Mouse (Mus musculus): ENCODE measurements around the gene Gm9573. TPM values are rescaled to one million over a fixed set of nuclear protein-coding genes. Genes with fewer than 3 reads are reported as not detected.

Gm9573 gene
- not detected in 2 replicates for polyA plus RNA-seq (2015; fragmentation: Nextera tagmentation; extraction: Ambion mirVana)

- no peak within 1 kb of the TSS for H3K27ac ChIP-seq (ENCODE audit: low read length)
- H3K9me3 ChIP-seq (replicated peaks; ENCODE audit: control insufficient read depth, low read length, poor library complexity, severe bottlenecking) = no peaks in the 10 kb centered on the region
- no peak for ATAC-seq
- 91% methylated on average over 7 of the region's 7 CpGs for WGBS
- H3K36me3 ChIP-seq (ENCODE audit: control insufficient read depth, insufficient read depth, low read length) = no peaks in the 10 kb centered on the region
- H3K9ac ChIP-seq (ENCODE audit: low read depth, low read length) = no peak within 1 kb of the TSS
- H3K27me3 ChIP-seq (ENCODE audit: control insufficient read depth, insufficient read depth, low read depth, low read length) = no peaks in the 10 kb centered on the region
- no peak within 1 kb of the TSS for H3K4me2 ChIP-seq (ENCODE audit: low read length)
- H3K4me3 ChIP-seq (ENCODE audit: low read depth, low read length) = no peak within 1 kb of the TSS
- H3K4me1 ChIP-seq (ENCODE audit: control insufficient read depth, insufficient read depth, low read length) = no peaks in the 10 kb centered on the region
Measured at GRCm38 (mm10) chr17:35626537-35626936, at the start of gene Gm9573. TSS of gene Gm9573 (minus strand) at chr17:35626637.

- peak within 1 kb of the TSS; percentile 95 for H3K4me2 ChIP-seq (ENCODE audit: low read length)
- no peaks in the 10 kb centered on the region for H3K36me3 ChIP-seq (ENCODE audit: control insufficient read depth, insufficient read depth, low read length)
- no peaks in the 10 kb centered on the region for H3K27me3 ChIP-seq (ENCODE audit: control insufficient read depth, insufficient read depth, low read depth, low read length)
- no peaks in the 10 kb centered on the region for H3K9me3 ChIP-seq (replicated peaks; ENCODE audit: control insufficient read depth, low read length, poor library complexity, severe bottlenecking)
- H3K4me1 ChIP-seq (ENCODE audit: control insufficient read depth, insufficient read depth, low read length) = peaks cover 7% of the 10 kb centered on the region
- WGBS = 2% methylated on average over 23 of the region's 23 CpGs
- peak within 1 kb of the TSS; percentile 88 for H3K9ac ChIP-seq (ENCODE audit: low read depth, low read length)
- peak; percentile 97 for ATAC-seq
- peak within 1 kb of the TSS; percentile 63 for H3K27ac ChIP-seq (ENCODE audit: low read length)
- peak within 1 kb of the TSS; percentile 73 for H3K4me3 ChIP-seq (ENCODE audit: low read depth, low read length)
Measured at GRCm38 (mm10) chr17:35673416-35674035, 47.1 kb upstream of the Gm9573 start, which contains the start of gene Gtf2h4. TSS of gene Gtf2h4 (minus strand) at chr17:35673739.

- H3K4me3 ChIP-seq (ENCODE audit: low read depth, low read length) = no peak overlapping the region
- H3K4me2 ChIP-seq (ENCODE audit: low read length) = no peak overlapping the region
- no peaks in the 10 kb centered on the region for H3K27me3 ChIP-seq (ENCODE audit: control insufficient read depth, insufficient read depth, low read depth, low read length)
- no peaks in the 10 kb centered on the region for H3K36me3 ChIP-seq (ENCODE audit: control insufficient read depth, insufficient read depth, low read length)
- no peak for ATAC-seq
- no peak overlapping the region for H3K27ac ChIP-seq (ENCODE audit: low read length)
- H3K9ac ChIP-seq (ENCODE audit: low read depth, low read length) = no peak overlapping the region
- H3K9me3 ChIP-seq (replicated peaks; ENCODE audit: control insufficient read depth, low read length, poor library complexity, severe bottlenecking) = no peaks in the 10 kb centered on the region
- peaks cover 14% of the 10 kb centered on the region for H3K4me1 ChIP-seq (ENCODE audit: control insufficient read depth, insufficient read depth, low read length)
- 92% methylated on average over 6 of the region's 6 CpGs for WGBS
Measured at GRCm38 (mm10) chr17:35672527-35672926, 46.1 kb upstream of the Gm9573 start.

GRCm38 (mm10) chr17:35671846-35672245 is 45.4 kb upstream of the Gm9573 start:
- Histone ChIP-seq H3K4me3 (ENCODE audit: low read depth, low read length) (no peak overlapping the region), H3K27me3 (ENCODE audit: control insufficient read depth, insufficient read depth, low read depth, low read length) (no peaks in the 10 kb centered on the region), H3K36me3 (ENCODE audit: control insufficient read depth, insufficient read depth, low read length) (no peaks in the 10 kb centered on the region), H3K4me1 (ENCODE audit: control insufficient read depth, insufficient read depth, low read length) (peaks cover 14% of the 10 kb centered on the region), H3K4me2 (ENCODE audit: low read length) (no peak overlapping the region), H3K9me3 (replicated peaks; ENCODE audit: control insufficient read depth, low read length, poor library complexity, severe bottlenecking) (no peaks in the 10 kb centered on the region), H3K27ac (ENCODE audit: low read length) (no peak overlapping the region), H3K9ac (ENCODE audit: low read depth, low read length) (no peak overlapping the region)
- no peak for ATAC-seq
- 88% methylated on average over 6 of the region's 6 CpGs for WGBS

DNA sequence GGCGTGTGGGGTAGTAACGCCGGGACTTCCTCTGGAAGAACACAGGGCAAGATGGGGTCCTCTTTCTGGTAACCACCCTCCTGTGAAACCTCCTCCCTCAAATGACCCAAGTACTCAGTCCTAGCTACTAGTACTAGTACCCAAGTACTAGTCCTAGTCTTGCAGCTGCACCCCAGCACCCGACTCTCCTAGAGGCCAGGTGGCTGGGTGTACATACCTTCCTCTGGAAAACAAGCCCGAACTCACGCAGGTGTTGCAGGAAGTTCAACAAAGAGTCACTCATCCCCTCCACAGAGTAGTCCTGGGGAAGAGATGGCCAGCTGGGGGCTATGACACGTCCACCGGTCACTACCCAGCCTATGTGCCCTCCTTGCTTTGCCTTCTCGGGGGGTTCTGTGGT is 43.3 kb upstream of the Gm9573 start:
- Histone ChIP-seq H3K4me2 (ENCODE audit: low read length) (no peak overlapping the region), H3K9me3 (replicated peaks; ENCODE audit: control insufficient read depth, low read length, poor library complexity, severe bottlenecking) (no peaks in the 10 kb centered on the region), H3K4me3 (ENCODE audit: low read depth, low read length) (no peak overlapping the region), H3K9ac (ENCODE audit: low read depth, low read length) (no peak overlapping the region), H3K27ac (ENCODE audit: low read length) (no peak overlapping the region), H3K36me3 (ENCODE audit: control insufficient read depth, insufficient read depth, low read length) (no peaks in the 10 kb centered on the region), H3K4me1 (ENCODE audit: control insufficient read depth, insufficient read depth, low read length) (peaks cover 19% of the 10 kb centered on the region), H3K27me3 (ENCODE audit: control insufficient read depth, insufficient read depth, low read depth, low read length) (no peaks in the 10 kb centered on the region)
- ATAC-seq = no peak
- 93% methylated on average over 9 of the region's 9 CpGs for WGBS

DNA sequence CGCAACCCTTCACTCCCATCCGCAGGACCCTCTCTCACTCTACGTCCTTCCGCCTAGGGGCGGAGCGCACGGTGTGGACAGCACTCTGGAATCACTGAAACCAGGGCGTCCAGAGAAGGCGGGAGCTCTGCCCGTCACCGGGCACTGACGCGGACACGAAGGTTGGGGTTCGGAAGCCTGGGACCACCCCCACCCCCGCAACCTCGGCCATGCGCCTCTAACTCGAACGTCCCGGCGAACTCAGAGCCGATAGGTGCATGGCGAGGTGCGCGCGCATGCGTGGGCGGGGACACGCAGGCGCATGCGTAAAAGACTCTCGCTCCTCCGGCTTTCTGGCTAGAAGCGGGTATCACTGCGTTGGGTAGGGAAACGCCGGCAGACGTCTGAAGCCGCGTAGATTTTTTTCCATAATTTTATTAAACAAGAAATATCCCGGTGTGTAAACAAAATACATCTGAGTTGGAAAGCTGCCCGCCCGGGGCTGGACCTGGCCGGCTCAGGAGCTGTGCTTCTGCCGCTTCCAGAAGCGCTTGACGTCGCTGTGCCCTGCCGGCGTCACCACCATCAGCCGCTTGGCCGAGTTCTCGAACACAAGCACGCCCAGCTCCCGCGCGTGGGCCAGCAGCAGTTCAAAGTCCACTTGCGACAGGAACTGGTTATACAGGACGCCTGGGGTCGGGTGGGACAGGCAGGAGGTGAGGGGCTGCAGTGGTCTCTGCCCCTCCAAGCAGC is 41.1 kb upstream of the Gm9573 start, which contains the start of gene Vars2:
Gene Vars2 (minus strand): TSS at position 259 of the 732 bp plus-strand sequence.
- WGBS = under 1% methylated on average over 61 of the region's 61 CpGs
- H3K4me1 ChIP-seq (ENCODE audit: control insufficient read depth, insufficient read depth, low read length) = peaks cover 12% of the 10 kb centered on the region
- peak; percentile 91 for ATAC-seq
- H3K9ac ChIP-seq (ENCODE audit: low read depth, low read length) = peak within 1 kb of the TSS; percentile 86
- H3K27me3 ChIP-seq (ENCODE audit: control insufficient read depth, insufficient read depth, low read depth, low read length) = no peaks in the 10 kb centered on the region
- H3K4me2 ChIP-seq (ENCODE audit: low read length) = peak within 1 kb of the TSS; percentile 81
- H3K27ac ChIP-seq (ENCODE audit: low read length) = peak within 1 kb of the TSS; percentile 87
- 0 out of 2 replicates have a peak, but pooled peaks cover 3% of the 10 kb centered on the region for H3K36me3 ChIP-seq (ENCODE audit: control insufficient read depth, insufficient read depth, low read length)
- no peaks in the 10 kb centered on the region for H3K9me3 ChIP-seq (replicated peaks; ENCODE audit: control insufficient read depth, low read length, poor library complexity, severe bottlenecking)
- peak within 1 kb of the TSS; percentile 55 for H3K4me3 ChIP-seq (ENCODE audit: low read depth, low read length)

DNA sequence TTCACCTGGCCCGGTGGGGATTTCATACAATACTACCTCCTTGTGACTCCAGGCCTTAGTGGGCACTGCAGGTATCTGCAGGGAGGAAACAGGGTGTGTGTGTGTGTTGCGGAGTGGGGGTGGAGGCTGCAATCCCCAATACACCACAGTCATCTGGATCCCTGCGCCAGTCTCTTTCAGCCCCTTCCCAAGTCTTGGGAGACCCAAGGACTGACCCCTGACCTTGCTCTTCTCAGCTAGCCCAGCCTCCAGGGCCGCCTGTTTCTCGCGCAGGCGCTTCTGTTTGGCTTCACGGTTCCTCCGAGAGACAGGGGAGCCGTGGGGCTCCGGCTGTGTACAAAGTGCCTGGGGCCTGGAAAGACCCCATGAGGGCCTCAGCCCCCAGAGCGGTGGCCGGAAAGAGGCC is 40.4 kb upstream of the Gm9573 start:
- H3K27me3 ChIP-seq (ENCODE audit: control insufficient read depth, insufficient read depth, low read depth, low read length) = no peaks in the 10 kb centered on the region
- H3K4me2 ChIP-seq (ENCODE audit: low read length) = peak overlapping the region; percentile 81
- ATAC-seq = no peak; the same call in none of the 2 replicates
- peaks cover 12% of the 10 kb centered on the region for H3K4me1 ChIP-seq (ENCODE audit: control insufficient read depth, insufficient read depth, low read length)
- H3K9ac ChIP-seq (ENCODE audit: low read depth, low read length) = peak overlapping the region; percentile 86
- peak overlapping the region; percentile 87 for H3K27ac ChIP-seq (ENCODE audit: low read length)
- H3K9me3 ChIP-seq (replicated peaks; ENCODE audit: control insufficient read depth, low read length, poor library complexity, severe bottlenecking) = no peaks in the 10 kb centered on the region
- peaks cover 4% of the 10 kb centered on the region; the same call in 1 of the 2 replicates for H3K36me3 ChIP-seq (ENCODE audit: control insufficient read depth, insufficient read depth, low read length)
- peak overlapping the region; percentile 55 for H3K4me3 ChIP-seq (ENCODE audit: low read depth, low read length)
- WGBS = 6% methylated on average over 13 of the region's 13 CpGs

DNA sequence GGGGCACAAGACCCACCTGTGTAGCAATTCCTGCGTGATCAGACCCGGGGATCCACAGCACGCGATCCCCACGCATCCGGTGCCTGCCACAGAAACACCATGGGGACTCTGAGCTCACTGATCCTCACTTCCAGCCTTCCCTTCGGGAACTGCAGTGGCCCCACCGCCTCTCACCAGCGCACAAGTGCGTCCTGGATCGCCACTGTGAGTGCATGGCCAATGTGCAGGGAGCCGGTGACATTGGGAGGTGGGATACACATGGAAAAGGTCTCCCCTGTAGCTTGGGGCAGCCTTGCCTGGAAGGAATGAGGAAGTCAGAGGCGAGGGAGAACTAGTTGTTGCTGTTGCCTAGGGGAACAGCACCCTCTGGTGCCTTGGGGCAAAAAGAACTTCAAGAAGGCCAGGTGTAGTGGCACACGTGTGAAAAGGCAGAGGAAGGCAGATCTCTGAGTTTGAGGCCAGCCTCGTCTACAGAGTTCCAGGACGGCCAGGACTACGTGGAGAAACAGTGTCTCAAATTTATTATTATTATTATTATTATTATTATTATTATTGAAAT is 39.6 kb upstream of the Gm9573 start:
- no peak for ATAC-seq
- 77% methylated on average over 17 of the region's 17 CpGs for WGBS
- no peaks in the 10 kb centered on the region for H3K9me3 ChIP-seq (replicated peaks; ENCODE audit: control insufficient read depth, low read length, poor library complexity, severe bottlenecking)
- H3K27me3 ChIP-seq (ENCODE audit: control insufficient read depth, insufficient read depth, low read depth, low read length) = no peaks in the 10 kb centered on the region
- peaks cover 12% of the 10 kb centered on the region; the same call in 1 of the 2 replicates for H3K36me3 ChIP-seq (ENCODE audit: control insufficient read depth, insufficient read depth, low read length)
- H3K27ac ChIP-seq (ENCODE audit: low read length) = no peak overlapping the region
- H3K4me1 ChIP-seq (ENCODE audit: control insufficient read depth, insufficient read depth, low read length) = peaks cover 12% of the 10 kb centered on the region
- H3K4me2 ChIP-seq (ENCODE audit: low read length) = no peak overlapping the region
- H3K9ac ChIP-seq (ENCODE audit: low read depth, low read length) = no peak overlapping the region
- H3K4me3 ChIP-seq (ENCODE audit: low read depth, low read length) = no peak overlapping the region

DNA sequence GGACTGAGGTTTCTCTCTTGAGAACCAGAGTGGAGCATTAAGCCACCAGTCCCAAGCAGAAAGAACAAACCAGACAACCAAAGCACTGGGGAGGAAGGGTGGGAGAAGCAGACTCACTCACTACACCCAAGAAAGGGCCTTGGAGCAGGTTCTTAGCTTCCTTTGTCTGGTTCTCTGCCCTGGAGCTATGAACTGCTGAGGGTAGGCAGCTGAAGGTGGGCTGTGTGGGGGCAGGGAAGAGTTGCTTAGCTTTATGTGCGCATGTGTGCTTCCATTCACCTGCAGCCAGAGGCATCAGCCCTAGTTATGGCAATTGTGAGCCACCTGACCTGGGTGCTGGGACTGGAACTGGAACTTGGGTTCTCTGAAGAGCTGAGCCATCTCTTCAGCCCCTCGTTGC is 26.6 kb upstream of the Gm9573 start:
- H3K36me3 ChIP-seq (ENCODE audit: control insufficient read depth, insufficient read depth, low read length) = peaks cover 14% of the 10 kb centered on the region; the same call in 1 of the 2 replicates
- H3K9ac ChIP-seq (ENCODE audit: low read depth, low read length) = no peak overlapping the region
- no peak overlapping the region for H3K4me3 ChIP-seq (ENCODE audit: low read depth, low read length)
- H3K27ac ChIP-seq (ENCODE audit: low read length) = no peak overlapping the region
- no peak overlapping the region for H3K4me2 ChIP-seq (ENCODE audit: low read length)
- no peaks in the 10 kb centered on the region for H3K4me1 ChIP-seq (ENCODE audit: control insufficient read depth, insufficient read depth, low read length)
- no peak for ATAC-seq
- H3K27me3 ChIP-seq (ENCODE audit: control insufficient read depth, insufficient read depth, low read depth, low read length) = no peaks in the 10 kb centered on the region
- H3K9me3 ChIP-seq (replicated peaks; ENCODE audit: control insufficient read depth, low read length, poor library complexity, severe bottlenecking) = no peaks in the 10 kb centered on the region
- 81% methylated on average over 2 of the region's 2 CpGs for WGBS
